In genomic region chr7:52006296-52006630, GRCm38 (mm10) we compare ENCODE assay signal across 9 mouse cellular contexts. TPM values are rescaled to one million over a fixed set of nuclear protein-coding genes. Genes with fewer than 3 reads are reported as not detected.
DNase-seq lines count a peak whose midpoint lies in the region; ATAC-seq and TF ChIP-seq lines count a peak whose summit lies in the region.
"Had no signal": no experiment of that assay in that cellular context is flagged by ENCODE, and none has a peak within 500 bp of the region (broad histone marks: within the 10 kb centered on the region; RNA-seq: fewer than 3 reads in every experiment).

No protein-coding gene starts in this region.

- peak overlapping the region; percentile 84 for H3K4me2 ChIP-seq in embryonic facial prominence, embryonic 13.5 days
- peak overlapping the region; percentile 66 for H3K4me2 ChIP-seq in intestine, embryonic 14.5 days (ENCODE audit: low read length)
- H3K4me2 ChIP-seq in midbrain, postnatal 0 days (ENCODE audit: low read depth, low read length, poor library complexity, severe bottlenecking) = peak overlapping the region; percentile 73

- DNase-seq in layer of hippocampus, adult 2 months (ENCODE audit: low spot score in 2 of 2) = no peak
- DNase-seq in layer of hippocampus, postnatal 10 days (ENCODE audit: low spot score in 2 of 2) = no peak
- DNase-seq in intestine, embryonic 14.5 days (ENCODE audit: low spot score) = no peak
- DNase-seq in midbrain, postnatal 0 days (ENCODE audit: low spot score) = no peak
- no peak for DNase-seq in gastrocnemius, postnatal 4 days (ENCODE audit: low spot score in 2 of 2)
- DNase-seq in Muller cell, postnatal 12 days (ENCODE audit: inconsistent ontology term) = no peak
- DNase-seq in urinary bladder, postnatal 14 days (ENCODE audit: low spot score) = no peak

- peak overlapping the region; percentile 90 for H3K27ac ChIP-seq in layer of hippocampus, adult 2 months
- H3K27ac ChIP-seq in embryonic facial prominence, embryonic 13.5 days = no peak overlapping the region
- H3K27ac ChIP-seq in intestine, embryonic 14.5 days (ENCODE audit: low read depth) = peak overlapping the region; percentile 27; the same call in 1 of the 2 replicates
- peak overlapping the region; percentile 74 for H3K27ac ChIP-seq in midbrain, postnatal 0 days (ENCODE audit: low read depth, low read length)

- H3K9ac ChIP-seq in embryonic facial prominence, embryonic 13.5 days = no peak overlapping the region
- H3K9ac ChIP-seq in intestine, embryonic 14.5 days (ENCODE audit: low read length) = no peak overlapping the region
- H3K9ac ChIP-seq in midbrain, postnatal 0 days (replicated peaks; ENCODE audit: low read length, poor library complexity, severe bottlenecking) = peak overlapping the region; percentile 74; the same call in 1 of the 2 replicates

- H3K4me3 ChIP-seq in layer of hippocampus, adult 2 months = peak overlapping the region; percentile 61
- H3K4me3 ChIP-seq in embryonic facial prominence, embryonic 13.5 days = peak overlapping the region; percentile 56
- peak overlapping the region; percentile 58 for H3K4me3 ChIP-seq in intestine, embryonic 14.5 days (ENCODE audit: low read depth, low read length)
- peak overlapping the region; percentile 73 for H3K4me3 ChIP-seq in midbrain, postnatal 0 days (ENCODE audit: low read depth, low read length)

- H3K9me3 ChIP-seq in embryonic facial prominence, embryonic 13.5 days = no peaks in the 10 kb centered on the region
- no peaks in the 10 kb centered on the region for H3K9me3 ChIP-seq in intestine, embryonic 14.5 days (ENCODE audit: control insufficient read depth, low read length)
- no peaks in the 10 kb centered on the region for H3K9me3 ChIP-seq in midbrain, postnatal 0 days (ENCODE audit: low read length)

- peaks cover 30% of the 10 kb centered on the region for H3K27me3 ChIP-seq in embryonic facial prominence, embryonic 13.5 days
- H3K27me3 ChIP-seq in intestine, embryonic 14.5 days (replicated peaks; ENCODE audit: control insufficient read depth, insufficient read depth, low read length) = no peaks in the 10 kb centered on the region
- no peaks in the 10 kb centered on the region for H3K27me3 ChIP-seq in midbrain, postnatal 0 days (ENCODE audit: insufficient read depth, low read length)

- 0 out of 2 replicates have a peak, but pooled peaks cover 4% of the 10 kb centered on the region for H3K4me1 ChIP-seq in embryonic facial prominence, embryonic 13.5 days
- H3K4me1 ChIP-seq in intestine, embryonic 14.5 days (replicated peaks; ENCODE audit: control insufficient read depth, insufficient read depth, low read length) = no peaks in the 10 kb centered on the region
- no peaks in the 10 kb centered on the region for H3K4me1 ChIP-seq in midbrain, postnatal 0 days (ENCODE audit: insufficient read depth, low read length)

- ATAC-seq in embryonic facial prominence, embryonic 13.5 days (ENCODE audit: insufficient number of reproducible peaks, insufficient read depth, low FRiP score, low TSS enrichment, low read depth) = no peak
- ATAC-seq in intestine, embryonic 14.5 days (replicated peaks; ENCODE audit: low FRiP score, low TSS enrichment, low read depth) = no peak
- peak; percentile 86 for ATAC-seq in midbrain, postnatal 0 days (ENCODE audit: low FRiP score)

- H3K36me3 ChIP-seq in embryonic facial prominence, embryonic 13.5 days = no peaks in the 10 kb centered on the region
- H3K36me3 ChIP-seq in intestine, embryonic 14.5 days (ENCODE audit: control insufficient read depth, insufficient read depth, low read length) = no peaks in the 10 kb centered on the region
- H3K36me3 ChIP-seq in midbrain, postnatal 0 days (ENCODE audit: insufficient read depth, low read length) = no peaks in the 10 kb centered on the region

- WGBS in embryonic facial prominence, embryonic 13.5 days = 3% methylated on average over 9 of the region's 9 CpGs
- 2% methylated on average over 9 of the region's 9 CpGs for WGBS in intestine, embryonic 14.5 days
- WGBS in midbrain, postnatal 0 days = under 1% methylated on average over 9 of the region's 9 CpGs

- no peak for TF ChIP-seq CTCF in layer of hippocampus, adult 2 months (conservative IDR thresholded peaks at IDR 0.05)
- TF ChIP-seq CTCF in midbrain, postnatal 0 days (IDR thresholded peaks at IDR 0.05) = no peak

RNA-seq across cellular contexts. Expression of gene Svip, which starts 0.4 kb away (rescaled TPM):
- total RNA-seq in layer of hippocampus, adult 2 months (2021) = 10 to 100 TPM; 35.2 to 38.2 TPM
- 10 to 100 TPM; 26.0 to 30.6 TPM for total RNA-seq in layer of hippocampus, postnatal 10 days (2021)
- 4.8 and 5.0 TPM in 2 replicates for polyA plus RNA-seq in embryonic facial prominence, embryonic 13.5 days (2015; fragmentation: Nextera tagmentation; extraction: Ambion mirVana)
- polyA plus RNA-seq in intestine, embryonic 14.5 days (2014; fragmentation: Nextera tagmentation; extraction: Ambion mirVana) = 16.9 and 18.4 TPM in 2 replicates
- 14.0 and 21.5 TPM in 2 replicates for total RNA-seq in midbrain, postnatal 0 days (2014; rRNA removed)
- polyA plus RNA-seq in midbrain, postnatal 0 days (2015; fragmentation: Nextera tagmentation; extraction: Ambion mirVana) = 16.8 and 17.7 TPM in 2 replicates
- 1 to 10 TPM; 2.7 to 2.8 TPM for total RNA-seq in gastrocnemius, postnatal 4 days (2021)

RNA-seq across cellular contexts. Expression of gene 1700015G11Rik, which starts 9.3 kb away (rescaled TPM):
- total RNA-seq in layer of hippocampus, adult 2 months (2021) = not detected
- total RNA-seq in layer of hippocampus, postnatal 10 days (2021) = not detected
- polyA plus RNA-seq in embryonic facial prominence, embryonic 13.5 days (2015; fragmentation: Nextera tagmentation; extraction: Ambion mirVana) = not detected in 2 replicates
- polyA plus RNA-seq in intestine, embryonic 14.5 days (2014; fragmentation: Nextera tagmentation; extraction: Ambion mirVana) = not detected in 2 replicates
- total RNA-seq in midbrain, postnatal 0 days (2014; rRNA removed) = not detected in 2 replicates
- polyA plus RNA-seq in midbrain, postnatal 0 days (2015; fragmentation: Nextera tagmentation; extraction: Ambion mirVana) = not detected in 2 replicates
- total RNA-seq in gastrocnemius, postnatal 4 days (2021) = not detected
- total RNA-seq: adrenal gland, postnatal 14 days had no signal
